Mouse (Mus musculus): ENCODE measurements around the gene Coq8b. TPM values are rescaled to one million over a fixed set of nuclear protein-coding genes. Genes with fewer than 3 reads are reported as not detected.

Coq8b gene
- polyA plus RNA-seq, 1 experiment from 2014 or later, result 20.3 TPM

GRCm38 (mm10) chr7:27203730-27204449 is 28.9 kb upstream of the Coq8b start:
- H3K4me3 ChIP-seq, result no peak overlapping the region
- peaks cover 42% of the 10 kb centered on the region for H3K36me3 ChIP-seq
- no peak for ATAC-seq (ENCODE audit: borderline replicate concordance, extremely low read depth, low FRiP score, low TSS enrichment)
- H3K9me3 ChIP-seq, result no peaks in the 10 kb centered on the region
- H3K4me2 ChIP-seq, result no peak overlapping the region
- H3K27ac ChIP-seq, result no peak overlapping the region
- WGBS, result 95% methylated on average over 8 of the region's 8 CpGs
- H3K27me3 ChIP-seq, result no peaks in the 10 kb centered on the region
- H3K9ac ChIP-seq, result no peak overlapping the region
- no peaks in the 10 kb centered on the region for H3K4me1 ChIP-seq

- no peak overlapping the region for H3K4me2 ChIP-seq
- WGBS, result 82% methylated on average over 2 of the region's 2 CpGs
- no peaks in the 10 kb centered on the region for H3K4me1 ChIP-seq
- H3K9ac ChIP-seq, result no peak overlapping the region
- H3K36me3 ChIP-seq, result peaks cover 46% of the 10 kb centered on the region
- H3K9me3 ChIP-seq, result no peaks in the 10 kb centered on the region
- no peak for ATAC-seq (ENCODE audit: borderline replicate concordance, extremely low read depth, low FRiP score, low TSS enrichment)
- no peak overlapping the region for H3K27ac ChIP-seq
- no peak overlapping the region for H3K4me3 ChIP-seq
- H3K27me3 ChIP-seq, result no peaks in the 10 kb centered on the region
These were observed 20.2 kb upstream of the Coq8b start for GRCm38 (mm10) chr7:27212626-27213025.

- Histone ChIP-seq H3K9me3 (no peaks in the 10 kb centered on the region), H3K36me3 (peaks cover 36% of the 10 kb centered on the region), H3K27me3 (no peaks in the 10 kb centered on the region), H3K27ac (no peak overlapping the region), H3K4me2 (no peak overlapping the region), H3K9ac (no peak overlapping the region), H3K4me1 (no peaks in the 10 kb centered on the region), H3K4me3 (no peak overlapping the region)
- WGBS, result 81% methylated on average over 7 of the region's 7 CpGs
- ATAC-seq (ENCODE audit: borderline replicate concordance, extremely low read depth, low FRiP score, low TSS enrichment), result no peak
These were observed 14.2 kb upstream of the Coq8b start for GRCm38 (mm10) chr7:27218586-27218985.

GRCm38 (mm10) chr7:27219937-27220336 is 12.9 kb upstream of the Coq8b start:
- Histone ChIP-seq H3K9me3 (no peaks in the 10 kb centered on the region), H3K27me3 (no peaks in the 10 kb centered on the region), H3K4me2 (no peak overlapping the region), H3K4me1 (peaks cover 13% of the 10 kb centered on the region), H3K27ac (no peak overlapping the region), H3K9ac (no peak overlapping the region), H3K4me3 (no peak overlapping the region), H3K36me3 (peaks cover 26% of the 10 kb centered on the region)
- ATAC-seq (ENCODE audit: borderline replicate concordance, extremely low read depth, low FRiP score, low TSS enrichment), result no peak
- 79% methylated on average over 11 of the region's 11 CpGs for WGBS

- Histone ChIP-seq H3K36me3 (peaks cover 20% of the 10 kb centered on the region), H3K9ac (no peak overlapping the region), H3K4me2 (no peak overlapping the region), H3K27me3 (no peaks in the 10 kb centered on the region), H3K4me3 (no peak overlapping the region), H3K4me1 (peaks cover 33% of the 10 kb centered on the region), H3K27ac (no peak overlapping the region), H3K9me3 (no peaks in the 10 kb centered on the region)
- ATAC-seq (ENCODE audit: borderline replicate concordance, extremely low read depth, low FRiP score, low TSS enrichment), result no peak
- WGBS, result 69% methylated on average over 6 of the region's 6 CpGs
These were observed 10.9 kb upstream of the Coq8b start for GRCm38 (mm10) chr7:27221939-27222338.

- no peak overlapping the region for H3K27ac ChIP-seq
- no peak overlapping the region for H3K9ac ChIP-seq
- WGBS, result 62% methylated on average over 1 of the region's 1 CpGs
- H3K4me3 ChIP-seq, result no peak overlapping the region
- H3K36me3 ChIP-seq, result peaks cover 20% of the 10 kb centered on the region
- peaks cover 39% of the 10 kb centered on the region for H3K4me1 ChIP-seq
- no peaks in the 10 kb centered on the region for H3K9me3 ChIP-seq
- no peak for ATAC-seq (ENCODE audit: borderline replicate concordance, extremely low read depth, low FRiP score, low TSS enrichment)
- H3K27me3 ChIP-seq, result no peaks in the 10 kb centered on the region
- H3K4me2 ChIP-seq, result no peak overlapping the region
These were observed 10.3 kb upstream of the Coq8b start for GRCm38 (mm10) chr7:27222538-27222937.

GRCm38 (mm10) chr7:27224877-27225575 is 7.8 kb upstream of the Coq8b start:
- ATAC-seq (ENCODE audit: borderline replicate concordance, extremely low read depth, low FRiP score, low TSS enrichment), result no peak
- Histone ChIP-seq H3K9me3 (no peaks in the 10 kb centered on the region), H3K36me3 (peaks cover 5% of the 10 kb centered on the region; the same call in 1 of the 2 replicates), H3K27me3 (no peaks in the 10 kb centered on the region), H3K27ac (no peak overlapping the region), H3K9ac (peak overlapping the region; percentile 22; the same call in 1 of the 2 replicates), H3K4me1 (peaks cover 47% of the 10 kb centered on the region), H3K4me2 (peak overlapping the region; percentile 83; the same call in 1 of the 2 replicates), H3K4me3 (no peak overlapping the region)
- WGBS, result 66% methylated on average over 9 of the region's 11 CpGs

GRCm38 (mm10) chr7:27227276-27227675 is 5.5 kb upstream of the Coq8b start:
- WGBS, result 19% methylated on average over 9 of the region's 9 CpGs
- no peak for ATAC-seq (ENCODE audit: borderline replicate concordance, extremely low read depth, low FRiP score, low TSS enrichment)
- Histone ChIP-seq H3K36me3 (no peaks in the 10 kb centered on the region), H3K4me3 (peak overlapping the region; percentile 80), H3K9me3 (no peaks in the 10 kb centered on the region), H3K4me2 (peak overlapping the region; percentile 83), H3K27me3 (no peaks in the 10 kb centered on the region), H3K27ac (no peak overlapping the region), H3K9ac (peak overlapping the region; percentile 74), H3K4me1 (peaks cover 52% of the 10 kb centered on the region)

- peak overlapping the region; percentile 87 for H3K27ac ChIP-seq
- peak overlapping the region; percentile 83 for H3K4me2 ChIP-seq
- H3K4me3 ChIP-seq, result peak overlapping the region; percentile 80
- WGBS, result 3% methylated on average over 10 of the region's 10 CpGs
- H3K9ac ChIP-seq, result peak overlapping the region; percentile 74
- no peak; the same call in 1 of the 2 replicates for ATAC-seq (ENCODE audit: borderline replicate concordance, extremely low read depth, low FRiP score, low TSS enrichment)
- H3K36me3 ChIP-seq, result no peaks in the 10 kb centered on the region
- H3K27me3 ChIP-seq, result no peaks in the 10 kb centered on the region
- no peaks in the 10 kb centered on the region for H3K9me3 ChIP-seq
- H3K4me1 ChIP-seq, result peaks cover 56% of the 10 kb centered on the region
These were observed 5.1 kb upstream of the Coq8b start for GRCm38 (mm10) chr7:27227676-27228075.

- Histone ChIP-seq H3K27me3 (no peaks in the 10 kb centered on the region), H3K4me2 (peak within 1 kb of the TSS; percentile 83), H3K27ac (peak within 1 kb of the TSS; percentile 87), H3K4me3 (peak within 1 kb of the TSS; percentile 80), H3K4me1 (peaks cover 58% of the 10 kb centered on the region), H3K36me3 (no peaks in the 10 kb centered on the region), H3K9me3 (no peaks in the 10 kb centered on the region), H3K9ac (peak within 1 kb of the TSS; percentile 74)
- WGBS, result under 1% methylated on average over 48 of the region's 49 CpGs
- peak; percentile 83 for ATAC-seq (ENCODE audit: borderline replicate concordance, extremely low read depth, low FRiP score, low TSS enrichment)
These were observed 4.5 kb upstream of the Coq8b start, which contains the start of gene Itpkc for GRCm38 (mm10) chr7:27228281-27228821. Itpkc (minus strand) TSS chr7:27228661.

- ATAC-seq (ENCODE audit: borderline replicate concordance, extremely low read depth, low FRiP score, low TSS enrichment), result no peak
These were observed 4.0 kb upstream of the Coq8b start for GRCm38 (mm10) chr7:27228865-27229264.

GRCm38 (mm10) chr7:27230781-27231180 is 2.0 kb upstream of the Coq8b start:
- no peak overlapping the region for H3K9ac ChIP-seq
- 68% methylated on average over 4 of the region's 4 CpGs for WGBS
- no peak overlapping the region for H3K4me2 ChIP-seq
- H3K9me3 ChIP-seq, result no peaks in the 10 kb centered on the region
- H3K4me3 ChIP-seq, result no peak overlapping the region
- no peaks in the 10 kb centered on the region for H3K27me3 ChIP-seq
- peaks cover 45% of the 10 kb centered on the region for H3K4me1 ChIP-seq
- no peak for ATAC-seq (ENCODE audit: borderline replicate concordance, extremely low read depth, low FRiP score, low TSS enrichment)
- H3K27ac ChIP-seq, result no peak overlapping the region
- H3K36me3 ChIP-seq, result peaks cover under 1% of the 10 kb centered on the region; the same call in 1 of the 2 replicates

More at GRCm38 (mm10) chr7:27228865-27229264, 4.0 kb upstream of the Coq8b start:
- Histone ChIP-seq H3K9me3 (no peaks in the 10 kb centered on the region), H3K27ac (peak overlapping the region; percentile 87), H3K4me3 (peak overlapping the region; percentile 80), H3K36me3 (no peaks in the 10 kb centered on the region), H3K9ac (peak overlapping the region; percentile 74), H3K4me1 (peaks cover 60% of the 10 kb centered on the region), H3K4me2 (peak overlapping the region; percentile 83), H3K27me3 (no peaks in the 10 kb centered on the region)
- 12% methylated on average over 6 of the region's 6 CpGs for WGBS

Data from lung, embryonic 15.5 days (tissue).